Mouse (Mus musculus) megakaryocyte progenitor cell, adult 5-6 weeks (primary cell): ENCODE measurements around the gene Nat8. TPM values are rescaled to one million over a fixed set of nuclear protein-coding genes. Genes with fewer than 3 reads are reported as not detected.
"Not testable (repeated sequence)": the region's sequence is repeated elsewhere in the genome, so short reads cannot be mapped to it uniquely, and the experiment has no call there.

Experiments
- ATAC-seq: replicated peaks from 2 replicates; pipeline ENCODE4 v1.8.0; 2016; ENCODE audit warnings: mild to moderate bottlenecking, moderate TSS enrichment, inconsistent platforms; ENCODE audit not compliant: poor library complexity
- total RNA-seq, 2 experiments: library from RNA; stranded (forward) in 1 of 2; stranded (reverse) in 1 of 2; fragments of 157-497, 149-512 nt in 1 of 2; fragments of 200-1000 nt in 1 of 2; gene quantifications; 2 replicates each; pipeline versions ENCODE4 v1.2.3 to v1.2.4; 2015 to 2017

Nat8 gene
- total RNA-seq, 2 experiments from 2014 or later: not detected

- peak; percentile 52; the same call in 1 of the 2 replicates for ATAC-seq
These were observed 4.9 kb upstream of the Nat8 start for GRCm38 (mm10) chr6:85836827-85837226.

GRCm38 (mm10) chr6:85836098-85836497 lies 4.2 kb upstream of the Nat8 start:
- ATAC-seq: not testable (repeated sequence)

- not testable (repeated sequence) for ATAC-seq
These were observed 3.2 kb upstream of the Nat8 start for GRCm38 (mm10) chr6:85835104-85835503.

- ATAC-seq: not testable (repeated sequence)
These were observed 2.7 kb upstream of the Nat8 start for GRCm38 (mm10) chr6:85834504-85835100.

GRCm38 (mm10) chr6:85829462-85829861 lies 2.4 kb downstream of the Nat8 start:
- ATAC-seq: no peak

GRCm38 (mm10) chr6:85825886-85826285 lies 6.0 kb downstream of the Nat8 start:
- ATAC-seq: no peak

- no peak for ATAC-seq
These were observed 8.3 kb downstream of the Nat8 start for GRCm38 (mm10) chr6:85823382-85824090.

GRCm38 (mm10) chr6:85822286-85822685 lies 9.6 kb downstream of the Nat8 start:
- no peak for ATAC-seq

DNA sequence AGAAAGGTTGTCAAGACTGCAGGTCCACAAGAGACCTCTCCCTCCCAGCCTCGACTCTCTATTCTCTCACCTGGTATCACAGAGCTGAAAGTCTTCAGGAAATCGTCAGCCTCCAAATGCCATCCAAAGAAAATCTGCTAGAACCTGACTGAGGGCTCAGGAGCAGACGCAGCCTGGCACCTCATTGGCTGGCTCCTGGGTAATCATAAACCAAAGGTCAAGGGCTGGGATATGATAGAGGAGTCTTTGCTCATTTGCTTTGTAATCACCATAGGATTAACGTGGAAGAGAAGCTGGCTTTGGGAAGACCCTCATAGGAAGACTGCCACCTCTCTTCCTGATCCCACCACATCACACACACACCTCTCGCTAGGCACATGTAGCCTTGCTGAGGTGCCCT lies 11.0 kb downstream of the Nat8 start, which contains the start of the genes Nat8f6 and Nat8f5:
TSS of gene Nat8f6 (minus strand) at position 118 of the 400 bp plus-strand sequence.
TSS of gene Nat8f5 (minus strand) at position 136 of the 400 bp plus-strand sequence.
- no peak for ATAC-seq

- ATAC-seq: no peak
These were observed 13.5 kb downstream of the Nat8 start for GRCm38 (mm10) chr6:85818338-85818737.

GRCm38 (mm10) chr6:85813339-85813738 lies 18.5 kb downstream of the Nat8 start:
- no peak for ATAC-seq

DNA sequence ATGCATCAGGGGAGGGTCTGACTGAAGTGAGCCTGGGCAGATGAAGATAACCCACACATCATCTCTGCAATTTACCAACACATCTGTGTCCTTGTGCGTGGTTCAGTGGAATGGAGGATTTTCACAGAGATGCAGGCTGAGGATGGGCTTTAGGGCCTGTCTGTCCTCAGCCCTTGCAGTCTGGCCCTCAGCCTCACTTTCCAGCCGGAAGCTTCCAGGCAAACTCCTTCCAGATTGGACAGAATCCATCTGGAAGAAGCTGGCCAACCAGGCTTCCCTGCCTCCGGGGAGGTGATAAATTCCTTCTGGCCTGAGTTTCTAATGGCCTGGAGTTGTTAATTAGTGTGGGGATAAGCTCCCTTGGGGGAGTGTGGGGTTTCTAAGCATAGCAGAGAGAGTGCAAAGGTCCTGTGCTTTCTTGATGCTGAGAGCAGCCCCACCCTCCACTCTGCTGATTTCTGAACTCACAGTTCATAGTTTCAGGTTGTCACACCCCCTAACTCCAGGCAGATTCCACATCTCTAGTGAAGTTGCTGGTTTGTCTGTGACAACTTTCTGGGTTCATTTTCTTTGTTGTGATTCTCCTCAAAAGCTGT lies 20.8 kb downstream of the Nat8 start:
- not testable (repeated sequence) for ATAC-seq

- ATAC-seq: not testable (repeated sequence)
These were observed 21.4 kb downstream of the Nat8 start for GRCm38 (mm10) chr6:85810514-85810913.

GRCm38 (mm10) chr6:85809784-85810183 lies 22.1 kb downstream of the Nat8 start:
- ATAC-seq: not testable (repeated sequence)

DNA sequence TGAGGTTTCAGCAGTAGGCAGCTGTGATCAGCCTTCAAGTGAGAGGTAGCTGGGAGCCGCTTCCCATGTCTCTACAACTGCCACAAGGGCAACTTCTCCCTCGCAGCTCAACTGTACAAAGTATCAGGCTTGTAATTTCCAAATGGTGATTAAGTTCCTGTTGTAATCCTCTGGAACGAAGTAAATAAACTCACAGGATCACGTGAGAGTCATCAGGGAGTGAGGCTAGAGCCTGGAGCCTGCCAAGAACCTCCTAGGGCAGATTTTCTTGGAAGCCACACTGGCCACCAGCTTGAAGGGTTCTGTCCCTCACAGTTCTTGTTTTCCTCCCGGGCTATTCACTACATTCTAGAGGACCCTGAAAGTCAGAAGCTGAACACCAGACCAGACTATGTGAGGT lies 28.7 kb downstream of the Nat8 start:
- not testable (repeated sequence) for ATAC-seq

Other genes starting within 250 kb of the Nat8 start
- gene Alms1, start 244.6 kb downstream of the Nat8 start, total RNA-seq (2015): 23.2 and 32.3 TPM in 2 replicates
- 14.4 and 19.4 TPM in 2 replicates for gene Alms1, start 244.6 kb downstream of the Nat8 start, total RNA-seq (2017)
- gene Nat8f7, start 118.9 kb downstream of the Nat8 start, total RNA-seq (2015): not detected in 2 replicates
- not detected in 2 replicates for gene Nat8f7, start 118.9 kb downstream of the Nat8 start, total RNA-seq (2017)
- gene Nat8f3, start 66.3 kb downstream of the Nat8 start, total RNA-seq (2015): not detected in 2 replicates
- gene Nat8f3, start 66.3 kb downstream of the Nat8 start, total RNA-seq (2017): not detected in 2 replicates
- not detected in 2 replicates for gene Nat8f6, start 11.1 kb downstream of the Nat8 start, total RNA-seq (2015)
- not detected in 2 replicates for gene Nat8f6, start 11.1 kb downstream of the Nat8 start, total RNA-seq (2017)
- not detected in 2 replicates for gene Nat8f5, start 11.1 kb downstream of the Nat8 start, total RNA-seq (2015)
- not detected in 2 replicates for gene Nat8f5, start 11.1 kb downstream of the Nat8 start, total RNA-seq (2017)
- not detected in 2 replicates for gene Nat8f2, start 37.1 kb upstream of the Nat8 start, total RNA-seq (2015)
- gene Nat8f2, start 37.1 kb upstream of the Nat8 start, total RNA-seq (2017): not detected in 2 replicates
- 0.05 and 0.27 TPM in 2 replicates for gene Nat8f4, start 72.8 kb upstream of the Nat8 start, total RNA-seq (2015)
- gene Nat8f4, start 72.8 kb upstream of the Nat8 start, total RNA-seq (2017): 0.62 and 1.8 TPM in 2 replicates
- 25.4 and 26.1 TPM in 2 replicates for gene Tprkb, start 79.8 kb upstream of the Nat8 start, total RNA-seq (2015)
- 32.1 and 43.8 TPM in 2 replicates for gene Tprkb, start 79.8 kb upstream of the Nat8 start, total RNA-seq (2017)
- gene Nat8f1, start 83.6 kb upstream of the Nat8 start, total RNA-seq (2015): 4.8 and 5.0 TPM in 2 replicates
- 2.4 and 5.7 TPM in 2 replicates for gene Nat8f1, start 83.6 kb upstream of the Nat8 start, total RNA-seq (2017)
- 61.4 and 64.5 TPM in 2 replicates for gene Dusp11, start 129.6 kb upstream of the Nat8 start, total RNA-seq (2015)
- 36.7 and 38.0 TPM in 2 replicates for gene Dusp11, start 129.6 kb upstream of the Nat8 start, total RNA-seq (2017)
- gene Figla, start 184.1 kb upstream of the Nat8 start, total RNA-seq (2015): not detected in 2 replicates
- gene Figla, start 184.1 kb upstream of the Nat8 start, total RNA-seq (2017): not detected in 2 replicates
- 2.5 and 4.6 TPM in 2 replicates for gene Add2, start 196.6 kb upstream of the Nat8 start, total RNA-seq (2015)
- 6.7 and 8.0 TPM in 2 replicates for gene Add2, start 196.6 kb upstream of the Nat8 start, total RNA-seq (2017)